Mouse (Mus musculus) erythroblast, embryonic 14.5 days (primary cell): ENCODE measurements around the gene Lrrc36.

ENCODE experiments used
- GATA1 ChIP-seq: IDR thresholded peaks from 2 replicates; pipeline ENCODE4 v1.6.1; 2012; ENCODE audit warnings: low read length, inconsistent platforms, mixed read lengths
- TAL1 ChIP-seq: IDR thresholded peaks from 3 replicates; pipeline ENCODE4 v1.6.1; 2012; ENCODE audit warnings: low read length, inconsistent platforms, mixed read lengths

- TF ChIP-seq GATA1: no peak
- TF ChIP-seq TAL1: no peak
Observed at GRCm38 (mm10) chr8:105409947-105410346, 3.4 kb upstream of the Lrrc36 start.
